19 mouse cellular contexts compared by ENCODE assay signal in genomic region chr2:143032378-143033255, GRCm38 (mm10). TPM values are rescaled to one million over a fixed set of nuclear protein-coding genes. Genes with fewer than 3 reads are reported as not detected.
A peak's percentile ranks its signal among the peaks of the same experiment; 100 is the strongest.
DNase-seq lines count a peak whose midpoint lies in the region; ATAC-seq and TF ChIP-seq lines count a peak whose summit lies in the region.
"Had no signal": no experiment of that assay in that cellular context is flagged by ENCODE, and none has a peak within 500 bp of the region (broad histone marks: within the 10 kb centered on the region; RNA-seq: fewer than 3 reads in every experiment).

No protein-coding gene starts in this region.

- no peak overlapping the region for H3K9ac ChIP-seq in forebrain, embryonic 14.5 days (ENCODE audit: low read length)
- H3K9ac ChIP-seq in midbrain, embryonic 12.5 days (replicated peaks): no peak overlapping the region; the same call in 1 of the 2 replicates
- H3K9ac ChIP-seq in liver, postnatal 0 days (replicated peaks): no peak overlapping the region
- H3K9ac ChIP-seq: liver, embryonic 14.5 days had no signal

- WGBS in forebrain, embryonic 14.5 days: 40% methylated on average over 10 of the region's 10 CpGs
- WGBS in midbrain, embryonic 12.5 days: 18% methylated on average over 10 of the region's 10 CpGs
- WGBS in liver, postnatal 0 days (ENCODE audit: insufficient replicate concordance): 71% methylated on average over 10 of the region's 10 CpGs

- peak; percentile 41 for ATAC-seq in frontal cortex, adult (ENCODE audit: low TSS enrichment)
- ATAC-seq in forebrain, embryonic 14.5 days: no peak
- peak; percentile 87 for ATAC-seq in midbrain, embryonic 12.5 days (ENCODE audit: low FRiP score, low read depth)
- ATAC-seq in liver, postnatal 0 days: no peak

- no peak for TF ChIP-seq EP300 in liver, postnatal 0 days (IDR thresholded peaks at IDR 0.05; ENCODE audit: low read depth)

- DNase-seq in frontal cortex, postnatal 25 days (ENCODE audit: low spot score in 2 of 2): no peak
- DNase-seq in brain, adult 2 months (ENCODE audit: low read depth, low spot score): peak; percentile 44
- peak; percentile 30 for DNase-seq in forebrain, embryonic 14.5 days (ENCODE audit: low spot score)
- DNase-seq in testis, postnatal 10 days (ENCODE audit: low spot score): no peak
- DNase-seq in heart, postnatal 25 days (ENCODE audit: low spot score): no peak
- DNase-seq in liver, postnatal 0 days: no peak
- DNase-seq: adrenal gland, postnatal 36 days; cerebellum, adult 11-12 months; kidney, adult 18-20 months; kidney, postnatal 36 days; thymus, postnatal 14 days had no signal

- 0 out of 2 replicates have a peak, but pooled peaks cover 2% of the 10 kb centered on the region for H3K4me1 ChIP-seq in forebrain, embryonic 14.5 days (ENCODE audit: control insufficient read depth, insufficient read depth, low read length)
- peaks cover 11% of the 10 kb centered on the region for H3K4me1 ChIP-seq in midbrain, embryonic 12.5 days
- no peaks in the 10 kb centered on the region for H3K4me1 ChIP-seq in liver, postnatal 0 days (ENCODE audit: insufficient read depth)

- H3K27me3 ChIP-seq in forebrain, embryonic 14.5 days (replicated peaks; ENCODE audit: control insufficient read depth, insufficient read depth, low read length): no peaks in the 10 kb centered on the region
- no peaks in the 10 kb centered on the region for H3K27me3 ChIP-seq in midbrain, embryonic 12.5 days
- H3K27me3 ChIP-seq in liver, postnatal 0 days (ENCODE audit: insufficient read depth, low read length): no peaks in the 10 kb centered on the region

- H3K4me3 ChIP-seq in forebrain, embryonic 14.5 days (ENCODE audit: low read depth, low read length): no peak overlapping the region
- no peak overlapping the region for H3K4me3 ChIP-seq in midbrain, embryonic 12.5 days
- H3K4me3 ChIP-seq in liver, postnatal 0 days (ENCODE audit: low read depth, low read length): no peak overlapping the region

- H3K4me2 ChIP-seq in forebrain, embryonic 14.5 days (ENCODE audit: low read length): no peak overlapping the region
- peak overlapping the region; percentile 28 for H3K4me2 ChIP-seq in midbrain, embryonic 12.5 days (replicated peaks)
- no peak overlapping the region for H3K4me2 ChIP-seq in liver, postnatal 0 days (ENCODE audit: low read depth, low read length)

- H3K36me3 ChIP-seq in forebrain, embryonic 14.5 days (ENCODE audit: control insufficient read depth, insufficient read depth, low read length): no peaks in the 10 kb centered on the region
- no peaks in the 10 kb centered on the region for H3K36me3 ChIP-seq in midbrain, embryonic 12.5 days
- H3K36me3 ChIP-seq in liver, postnatal 0 days (replicated peaks; ENCODE audit: insufficient read depth, low read length): no peaks in the 10 kb centered on the region
- H3K36me3 ChIP-seq: G1E had no signal

- no peak overlapping the region for H3K27ac ChIP-seq in forebrain, embryonic 14.5 days (ENCODE audit: low read depth, low read length)
- H3K27ac ChIP-seq in midbrain, embryonic 12.5 days (replicated peaks): peak overlapping the region; percentile 77
- H3K27ac ChIP-seq in liver, postnatal 0 days (ENCODE audit: low read depth): no peak overlapping the region
- H3K27ac ChIP-seq: liver, embryonic 14.5 days; macrophage had no signal

- H3K9me3 ChIP-seq in forebrain, embryonic 14.5 days (replicated peaks; ENCODE audit: control insufficient read depth, low read length): no peaks in the 10 kb centered on the region
- no peaks in the 10 kb centered on the region for H3K9me3 ChIP-seq in midbrain, embryonic 12.5 days
- H3K9me3 ChIP-seq in liver, postnatal 0 days (ENCODE audit: low read length): no peaks in the 10 kb centered on the region
- H3K9me3 ChIP-seq: G1E had no signal

- intact Hi-C loops in heart, postnatal 25 days (cut with DNase I): no loop called here

- TF ChIP-seq CTCF in liver, postnatal 0 days (IDR thresholded peaks at IDR 0.05; ENCODE audit: low read depth): no peak

RNA-seq across cellular contexts. Expression of gene Snrpb2, which starts 30.2 kb away (rescaled TPM):
- 84.3 and 89.3 TPM in 2 replicates for polyA plus RNA-seq in forebrain, embryonic 14.5 days (2014; fragmentation: Nextera tagmentation; extraction: Ambion mirVana)
- polyA plus RNA-seq in midbrain, embryonic 12.5 days (2016; fragmentation: Nextera tagmentation; extraction: Ambion mirVana): 101 and 102 TPM in 2 replicates
- 10 to 100 TPM; 20.0 to 20.2 TPM for total RNA-seq in heart, postnatal 25 days (2021)
- 30.0 and 30.4 TPM in 2 replicates for polyA plus RNA-seq in liver, postnatal 0 days (2015; fragmentation: Nextera tagmentation; extraction: Ambion mirVana)

RNA-seq across cellular contexts. Expression of gene Otor, which starts 45.7 kb away (rescaled TPM):
- 1.0 and 1.1 TPM in 2 replicates for polyA plus RNA-seq in forebrain, embryonic 14.5 days (2014; fragmentation: Nextera tagmentation; extraction: Ambion mirVana)
- polyA plus RNA-seq in midbrain, embryonic 12.5 days (2016; fragmentation: Nextera tagmentation; extraction: Ambion mirVana): 3.3 and 3.5 TPM in 2 replicates
- total RNA-seq in heart, postnatal 25 days (2021): not detected
- not detected in 2 replicates for polyA plus RNA-seq in liver, postnatal 0 days (2015; fragmentation: Nextera tagmentation; extraction: Ambion mirVana)
- total RNA-seq: adrenal gland, postnatal 36 days; G1E; gastrocnemius, postnatal 4 days; left cerebral cortex, postnatal 36 days had no signal
- polyA plus RNA-seq: C2C12, G1E, macrophage had no signal

Comparison
In these comparisons a context has a peak if more than half of its experiments do, and no peak if none do; other contexts are left out.
1. ATAC-seq: peak in frontal cortex, adult (single experiment) and midbrain, embryonic 12.5 days (single experiment); none in forebrain, embryonic 14.5 days (single experiment) and liver, postnatal 0 days (single experiment).
2. DNase-seq: peak in brain, adult 2 months (single experiment) and forebrain, embryonic 14.5 days (single experiment); none in frontal cortex, postnatal 25 days (0 of 2), testis, postnatal 10 days (single experiment), heart, postnatal 25 days (single experiment) and liver, postnatal 0 days (single experiment).